In the genomic region with DNA sequence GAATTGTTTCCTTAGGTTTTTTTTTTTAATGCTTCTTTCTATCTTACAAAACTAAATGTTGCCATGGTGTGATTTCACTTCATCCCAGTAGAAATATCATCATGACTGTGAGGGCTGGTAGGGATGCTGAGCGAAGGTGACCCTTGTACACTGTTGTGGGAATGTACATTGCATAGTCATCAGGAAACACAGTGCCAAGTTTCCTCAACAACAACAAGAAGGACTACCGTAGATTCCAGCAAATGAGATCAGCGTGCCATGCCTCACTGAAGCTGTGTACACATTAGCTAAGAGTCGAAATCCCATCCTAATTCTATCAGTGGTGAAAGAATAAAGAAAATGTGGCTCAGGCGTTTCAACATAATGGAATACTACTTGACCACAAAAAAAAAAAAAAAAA, we compare ENCODE assay signal across 22 mouse cellular contexts. TPM values are rescaled to one million over a fixed set of nuclear protein-coding genes. Genes with fewer than 3 reads are reported as not detected.
DNase-seq lines count a peak whose midpoint lies in the region; TF ChIP-seq lines count a peak whose summit lies in the region.
"Had no signal": no experiment of that assay in that cellular context is flagged by ENCODE, and none has a peak within 500 bp of the region (broad histone marks: within the 10 kb centered on the region; RNA-seq: fewer than 3 reads in every experiment).

No protein-coding gene starts in this region.

- no peak overlapping the region for H3K4me3 ChIP-seq in gastrocnemius, adult 2 months
- H3K4me3 ChIP-seq: embryonic facial prominence, embryonic 13.5 days; embryonic facial prominence, embryonic 15.5 days; erythroblast, embryonic 14.5 days; forebrain, embryonic 10.5 days; forebrain, embryonic 12.5 days had no signal

- peak; percentile 66 for DNase-seq in heart, adult 11 months
- no peak for DNase-seq in heart, postnatal 10 days
- DNase-seq in kidney, postnatal 14 days, result peak; percentile 39
- DNase-seq in kidney, adult 18-20 months, result no peak
- DNase-seq in NIH3T3 (ENCODE audit: low read depth), result peak; percentile 32
- no peak for DNase-seq in gastrocnemius, adult 2 months
- no peak for DNase-seq in right cerebral cortex, postnatal 36 days (ENCODE audit: low spot score in 2 of 2)
- DNase-seq: adrenal gland, adult 8-10 months; adrenal gland, postnatal 14 days; adrenal gland, postnatal 36 days; cerebellum, adult 11 months; cerebellum, adult 18-20 months; cerebellum, adult 8-10 months; cerebellum, adult 9-11 months; cerebellum, postnatal 14 days; cerebellum, postnatal 36 days; embryo, embryonic 11 days had no signal

- no peak overlapping the region for H3K27ac ChIP-seq in gastrocnemius, adult 2 months
- H3K27ac ChIP-seq: embryonic facial prominence, embryonic 13.5 days; embryonic facial prominence, embryonic 15.5 days; forebrain, embryonic 10.5 days; forebrain, embryonic 12.5 days had no signal

- no peak for TF ChIP-seq CTCF in gastrocnemius, adult 2 months (IDR thresholded peaks at IDR 0.05)

- intact Hi-C loops in heart, postnatal 10 days (cut with DNase I), result no loop called here
- intact Hi-C loops in gastrocnemius, adult 2 months (cut with DNase I), result no loop called here

RNA-seq across cellular contexts. Expression of gene Cep78, which starts 57.1 kb away (rescaled TPM):
- total RNA-seq in heart, postnatal 10 days (2021), result 1 to 10 TPM; 4.9 to 5.8 TPM
- 1 to 10 TPM; 2.1 to 2.3 TPM for total RNA-seq in gastrocnemius, adult 2 months (2021)

Comparison
In these comparisons a context has a peak if more than half of its experiments do, and no peak if none do; other contexts are left out.
1. DNase-seq: peak in heart, adult 11 months (single experiment), kidney, postnatal 14 days (single experiment) and NIH3T3 (single experiment); none in heart, postnatal 10 days (0 of 2), kidney, adult 18-20 months (single experiment), gastrocnemius, adult 2 months (single experiment) and right cerebral cortex, postnatal 36 days (0 of 2).